Mouse (Mus musculus) MEL (cell line): ENCODE measurements around the gene Zfp366.

Source experiments
- CTCF ChIP-seq, 3 experiments: IDR thresholded peaks in 2 of 3; conservative IDR thresholded peaks in 1 of 3; 2 replicates each; pipeline ENCODE4 v1.5.1; 2011 to 2012; ENCODE audit warnings: low read length in 3 of 3, low read depth in 2 of 3, mild to moderate bottlenecking in 2 of 3, improper control_type of control experiment in 1 of 3, inconsistent platforms in 1 of 3, mixed read lengths in 1 of 3, moderate library complexity in 1 of 3; ENCODE audit not compliant: control insufficient read depth in 1 of 3, insufficient read depth in 1 of 3, poor library complexity in 1 of 3, severe bottlenecking in 1 of 3
- GATA1 ChIP-seq: IDR thresholded peaks from 2 replicates; pipeline ENCODE4 v1.6.1; 2011; ENCODE audit warnings: low read depth, low read length, improper control_type of control experiment
- MAFK ChIP-seq: IDR thresholded peaks from 2 replicates; pipeline ENCODE4 v1.6.1; 2011; ENCODE audit warnings: low read depth, mild to moderate bottlenecking, low read length, improper control_type of control experiment, borderline replicate concordance
- NRF1 ChIP-seq: IDR thresholded peaks from 2 replicates; pipeline ENCODE4 v1.6.1; 2014; ENCODE audit warnings: low read depth, mild to moderate bottlenecking, inconsistent platforms, low read length, improper control_type of control experiment, moderate library complexity; ENCODE audit not compliant: poor library complexity, insufficient read depth, severe bottlenecking
- POLR2A ChIP-seq, 2 experiments: IDR thresholded peaks; 2 replicates each; pipeline ENCODE4 v1.6.1; 2011 to 2012; ENCODE audit warnings: low read length in 2 of 2, mild to moderate bottlenecking in 2 of 2, control low read depth in 1 of 2, improper control_type of control experiment in 1 of 2, low read depth in 1 of 2, moderate library complexity in 1 of 2; ENCODE audit not compliant: control insufficient read depth in 1 of 2, insufficient read depth in 1 of 2, poor library complexity in 1 of 2
- POLR2AphosphoS5 ChIP-seq: IDR thresholded peaks from 2 replicates; pipeline ENCODE4 v1.6.1; 2012; ENCODE audit warnings: low read depth, borderline replicate concordance, mild to moderate bottlenecking, inconsistent platforms, low read length, moderate library complexity, mixed read lengths
- RCOR1 ChIP-seq: IDR thresholded peaks from 2 replicates; pipeline ENCODE4 v1.6.1; 2012; ENCODE audit warnings: low read depth, mild to moderate bottlenecking, inconsistent platforms, low read length, improper control_type of control experiment
- SMC3 ChIP-seq: IDR thresholded peaks from 2 replicates; pipeline ENCODE4 v1.6.1; 2011; ENCODE audit warnings: low read depth, low read length, improper control_type of control experiment

- no peak for TF ChIP-seq POLR2A (IDR thresholded peaks at IDR 0.05; ENCODE audit: control insufficient read depth in 1 of 2, insufficient read depth in 1 of 2, low read depth in 1 of 2, low read length in 2 of 2, poor library complexity in 1 of 2)
- no peak for TF ChIP-seq NRF1
- TF ChIP-seq POLR2AphosphoS5, result no peak
- TF ChIP-seq CTCF (IDR thresholded peaks at IDR 0.05 in 2 of 3, conservative IDR thresholded peaks at IDR 0.05 in 1 of 3; ENCODE audit: control insufficient read depth in 1 of 3, insufficient read depth in 1 of 3, low read depth in 2 of 3, low read length in 3 of 3, poor library complexity in 1 of 3, severe bottlenecking in 1 of 3), result no peak
- no peak for TF ChIP-seq MAFK
- TF ChIP-seq RCOR1, result no peak
- no peak for TF ChIP-seq SMC3
- no peak for TF ChIP-seq GATA1
Measured at GRCm38 (mm10) chr13:99169401-99169800, 15.2 kb upstream of the Zfp366 start.
